Mouse (Mus musculus): ENCODE measurements at regions not wholly inside any gene's neighbourhood (a gene's known extent, or its start where the extent isn't known, plus 50 kb on each side); places are given as distances from the start of the nearest gene placed in this dataset.
"Not testable (repeated sequence)": the region's sequence is repeated elsewhere in the genome, so short reads cannot be mapped to it uniquely, and the experiment has no call there.

DNA sequence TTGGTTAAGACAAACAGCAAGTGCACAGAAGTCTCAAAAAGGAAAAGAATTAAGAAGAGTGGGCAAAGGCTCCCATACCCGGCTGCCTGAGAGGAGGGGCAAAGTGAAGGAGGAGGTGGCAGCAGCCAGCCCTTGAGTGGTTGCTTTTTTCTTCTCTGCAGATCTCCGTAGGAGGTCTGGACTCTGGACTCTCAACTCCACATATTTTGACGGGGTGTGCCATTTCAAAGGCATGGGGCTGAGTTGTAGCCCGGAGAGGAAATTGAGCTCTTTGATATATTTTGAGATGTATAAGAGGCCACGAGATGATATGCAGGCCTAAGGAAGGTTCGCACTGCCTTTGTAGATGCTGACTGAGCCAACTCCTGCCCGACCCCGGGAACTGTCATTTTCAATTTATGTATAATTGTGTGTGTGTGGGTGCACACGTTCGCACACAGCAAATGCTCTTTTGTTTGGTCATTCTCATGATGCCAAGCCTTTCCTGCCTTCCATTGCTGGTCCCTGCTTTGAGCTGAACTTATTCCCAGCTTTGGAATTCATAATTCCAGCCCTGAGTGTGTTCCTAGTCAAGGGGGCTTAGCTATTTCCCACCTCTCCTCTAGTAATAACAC is 56.4 kb downstream of the Cxcr4 start:
- no peak for DNase-seq (ENCODE audit: low spot score in 2 of 2)

DNA sequence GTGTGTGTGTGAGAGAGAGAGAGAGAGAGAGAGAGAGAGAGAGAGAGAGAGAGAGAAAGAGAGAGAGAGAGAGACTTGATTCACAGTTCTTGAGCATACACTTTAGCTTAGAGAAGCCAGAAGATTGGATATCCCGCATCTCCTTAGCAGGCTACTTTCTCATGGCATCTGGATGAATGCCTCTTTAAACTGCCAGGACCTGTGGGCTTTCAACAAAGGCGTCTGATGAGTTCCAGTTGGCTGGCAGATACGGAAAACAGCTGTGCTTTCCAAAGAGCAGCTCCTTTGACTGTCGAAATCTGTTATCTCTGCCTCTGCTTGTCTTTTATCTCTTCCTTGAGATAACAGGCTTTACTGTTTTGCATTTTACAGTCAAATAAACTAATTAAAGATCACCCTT is 59.5 kb downstream of the Cxcr4 start:
- DNase-seq (ENCODE audit: low spot score in 2 of 2): no peak

DNA sequence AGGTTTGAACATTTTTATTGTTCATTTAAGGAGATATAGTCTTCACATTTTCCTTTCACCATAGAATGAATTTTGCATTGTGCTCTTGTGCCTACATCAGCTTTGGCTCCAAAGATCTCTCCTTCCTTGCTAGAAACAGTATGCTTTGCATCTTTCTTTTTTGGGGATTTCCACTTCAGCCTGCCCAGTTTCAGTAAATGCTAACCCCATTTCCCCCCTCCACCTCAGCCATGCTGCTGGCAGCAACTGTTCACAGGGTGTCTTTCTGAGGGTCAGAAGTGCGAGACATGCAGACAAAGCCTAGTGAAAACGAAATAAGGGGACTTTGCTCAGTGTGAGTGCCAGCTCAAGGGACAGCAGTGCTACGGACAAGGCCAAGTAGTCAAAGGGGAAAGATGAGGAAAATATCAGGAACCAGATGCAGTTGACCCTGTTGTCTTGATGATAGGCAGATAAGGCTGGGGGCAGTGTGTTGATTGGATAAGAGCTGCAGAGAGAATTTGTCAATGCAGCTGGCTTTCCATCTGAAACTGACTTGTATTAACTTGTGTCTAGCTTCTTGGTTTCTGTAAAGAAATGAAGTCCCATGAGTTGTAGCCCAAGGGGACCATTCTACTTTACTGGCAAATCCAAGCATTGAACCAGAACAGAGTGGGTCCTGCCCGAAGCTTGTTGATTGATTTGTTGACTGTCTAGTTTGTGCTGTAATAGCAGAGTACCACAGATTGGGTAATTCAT is 62.1 kb downstream of the Cxcr4 start:
- no peak for DNase-seq (ENCODE audit: low spot score in 2 of 2)

DNA sequence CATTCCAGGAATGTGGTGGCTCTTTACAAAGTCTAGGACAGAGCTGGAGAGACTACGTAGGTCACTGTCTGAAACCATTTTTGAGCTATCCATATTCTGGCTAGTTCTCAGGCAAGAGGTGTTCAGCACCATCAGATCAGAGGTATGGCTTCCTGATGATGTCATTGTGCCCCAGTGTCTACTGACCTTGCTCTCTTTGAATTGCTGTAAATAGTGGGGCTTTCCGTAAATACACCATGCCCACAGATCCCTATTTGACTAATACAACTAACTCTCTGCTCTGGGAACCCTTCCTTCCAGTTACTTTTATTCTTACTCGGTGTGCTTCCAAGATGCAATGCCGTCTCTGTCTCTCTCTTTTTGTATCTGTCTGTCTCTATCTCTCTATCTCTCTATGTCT is 72.9 kb downstream of the Cxcr4 start:
- no peak for DNase-seq (ENCODE audit: low spot score in 2 of 2)

DNA sequence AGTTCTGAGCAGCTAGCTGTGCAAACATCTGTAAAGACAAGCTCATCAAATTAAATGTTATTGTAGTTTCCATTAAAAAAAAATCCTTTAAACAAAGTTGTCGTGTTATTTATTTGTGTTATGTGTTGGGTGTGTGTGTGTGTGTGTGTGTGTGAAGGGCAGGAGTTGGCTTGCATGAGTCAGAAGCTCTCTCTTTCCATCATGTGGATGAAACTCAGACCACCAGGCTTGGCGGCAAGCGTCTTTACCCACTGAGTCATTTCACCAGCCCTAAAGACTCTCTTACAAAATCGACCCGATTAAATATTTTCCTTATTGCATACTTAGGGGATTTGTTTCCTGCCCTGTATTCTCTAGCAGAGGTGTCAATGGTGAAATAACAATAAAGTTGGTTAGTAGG is 73.6 kb downstream of the Cxcr4 start:
- no peak for DNase-seq (ENCODE audit: low spot score in 2 of 2)

DNA sequence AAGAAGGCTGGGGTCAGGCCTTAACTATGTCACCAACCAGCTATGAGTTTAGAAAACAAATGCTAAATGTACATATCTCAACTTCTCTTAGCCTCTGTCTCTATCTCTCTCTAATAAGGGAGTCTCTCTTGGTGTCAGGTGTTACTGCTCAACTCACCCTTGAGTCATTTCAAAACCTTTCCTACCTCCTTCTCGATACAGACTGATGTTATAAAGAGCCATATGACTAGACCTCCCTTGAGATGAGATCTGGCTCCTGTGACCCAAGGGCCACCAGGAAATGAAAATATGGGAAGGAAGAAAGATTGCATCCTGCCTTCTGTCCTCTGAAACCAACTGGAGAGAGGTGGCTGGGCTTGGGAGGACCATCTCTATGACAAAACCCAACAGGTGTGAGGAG is 74.7 kb downstream of the Cxcr4 start:
- DNase-seq (ENCODE audit: low spot score in 2 of 2): no peak

DNA sequence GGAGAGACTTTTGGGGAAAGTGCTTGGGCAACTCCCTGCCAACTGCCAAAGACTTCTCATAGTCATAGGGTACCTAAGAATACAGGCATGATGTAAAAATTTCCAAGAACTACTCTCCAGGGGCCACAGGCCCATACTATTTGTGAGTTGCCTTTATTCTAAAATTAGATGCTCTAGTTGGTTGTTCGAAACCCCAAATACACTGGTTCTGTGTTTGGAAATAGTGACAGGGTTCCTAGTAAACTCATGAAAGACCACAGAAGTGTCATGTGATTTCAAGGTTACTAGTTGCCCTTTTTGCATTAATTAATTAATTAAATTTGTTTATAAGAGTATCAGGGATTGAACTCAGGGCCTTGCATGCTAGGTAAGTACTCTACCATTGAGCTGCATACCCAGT is 77.8 kb downstream of the Cxcr4 start:
- no peak for DNase-seq (ENCODE audit: low spot score in 2 of 2)

DNA sequence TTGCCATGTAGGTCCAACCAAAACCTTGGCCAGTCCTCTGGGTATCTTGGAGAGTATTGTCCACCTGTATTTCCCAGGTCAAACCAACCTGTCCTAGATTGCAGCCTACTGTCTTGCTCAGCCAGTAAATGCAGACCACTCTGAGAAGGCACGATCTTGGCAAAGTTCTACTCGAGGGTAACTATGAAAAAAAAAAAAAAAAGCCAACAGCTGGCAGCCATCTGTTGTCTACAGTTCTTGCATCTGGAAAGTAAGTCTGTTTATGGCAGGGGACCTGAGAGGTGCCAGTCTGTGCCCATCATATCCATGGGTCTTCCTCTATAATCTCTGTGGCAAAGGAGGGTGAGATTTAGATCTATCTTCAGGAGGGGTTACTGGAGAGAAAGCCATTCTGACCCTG is 78.2 kb downstream of the Cxcr4 start:
- no peak for DNase-seq (ENCODE audit: low spot score in 2 of 2)

DNA sequence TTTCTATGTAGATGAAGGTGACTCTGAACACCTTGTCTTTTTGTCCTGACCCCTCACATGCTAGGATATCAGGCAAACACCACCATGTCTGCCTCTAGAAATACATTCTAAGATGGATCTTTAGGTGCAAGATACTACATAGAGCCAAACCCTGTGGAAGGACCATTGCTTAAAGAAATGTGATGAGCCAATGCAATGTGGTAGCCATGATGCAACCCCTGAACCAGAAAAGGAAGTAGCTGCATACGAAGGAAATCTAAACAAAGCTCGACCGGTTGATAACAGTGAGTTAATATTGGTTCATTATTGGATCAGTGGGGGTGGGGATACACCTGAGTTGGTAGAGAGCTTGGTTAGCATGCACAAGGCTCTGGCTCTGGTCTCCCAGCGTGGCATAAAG is 78.9 kb downstream of the Cxcr4 start:
- no peak for DNase-seq (ENCODE audit: low spot score in 2 of 2)

DNA sequence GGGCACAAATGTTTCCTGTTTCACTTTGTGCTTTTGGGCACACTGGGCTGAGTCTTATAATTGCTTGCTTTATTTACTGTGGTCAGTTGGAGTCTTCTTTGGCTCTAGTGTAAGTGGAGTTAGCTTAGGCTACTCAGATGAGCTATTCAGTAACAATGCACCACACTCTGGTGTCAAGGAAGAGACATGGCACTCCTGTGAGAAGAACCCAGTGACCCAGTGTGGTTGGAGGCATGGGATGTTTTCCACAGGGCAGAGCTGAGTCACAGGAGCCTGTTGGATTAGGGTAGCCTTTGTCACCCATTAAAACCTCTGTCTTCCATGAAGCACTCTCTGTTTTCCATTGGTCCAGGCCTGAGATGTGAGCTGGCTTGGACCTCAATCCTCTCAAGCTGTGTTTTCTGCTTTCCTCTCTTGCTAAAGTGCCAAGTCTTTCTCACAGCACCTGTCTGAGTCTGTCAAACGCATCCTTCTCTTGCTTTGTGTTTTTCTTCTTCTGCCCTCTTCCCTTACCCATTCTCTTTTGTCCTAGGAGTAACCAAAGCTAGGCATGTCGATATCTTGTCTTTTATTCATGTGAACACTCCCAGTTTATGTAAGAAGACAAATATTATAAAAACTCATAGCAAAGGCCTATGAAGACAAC is 83.2 kb downstream of the Cxcr4 start:
- DNase-seq (ENCODE audit: low spot score in 2 of 2): no peak

DNA sequence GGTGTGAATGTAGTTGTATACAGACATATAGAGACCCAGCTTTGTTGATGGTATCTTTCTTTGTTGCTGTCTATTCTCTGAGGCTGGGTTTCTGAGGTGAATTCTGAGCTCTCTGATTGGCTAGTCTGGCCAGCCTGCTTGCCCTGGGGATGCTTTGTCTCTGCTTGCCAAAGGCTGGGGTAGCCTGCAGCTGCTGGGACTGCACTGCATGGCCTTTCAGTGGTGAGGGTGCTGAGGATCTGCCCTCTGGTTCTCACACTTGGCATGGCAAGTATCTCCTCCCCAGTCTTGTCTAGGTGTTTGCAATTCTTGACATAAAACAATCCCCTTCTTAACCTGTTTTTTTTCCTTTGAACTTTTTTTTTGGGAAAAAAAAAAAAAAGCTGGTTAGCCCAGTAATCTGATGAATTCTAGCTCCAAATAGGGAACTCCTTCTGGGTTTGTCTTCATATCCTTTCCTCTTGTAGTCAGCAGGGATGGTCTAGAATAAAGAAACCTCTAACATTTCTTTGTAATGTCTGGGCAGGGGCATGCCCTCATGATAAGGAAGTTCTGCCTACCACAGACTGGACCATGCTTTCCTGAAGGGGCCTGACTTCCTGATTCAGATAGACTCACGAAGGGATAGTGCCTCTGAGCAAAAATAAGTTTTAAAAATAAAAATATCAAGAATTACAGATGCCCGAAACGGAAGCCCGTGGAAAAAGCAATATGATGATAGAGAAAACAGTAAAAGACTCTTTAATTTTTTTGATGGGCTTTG is 85.4 kb downstream of the Cxcr4 start:
- DNase-seq (ENCODE audit: low spot score in 2 of 2): peak; percentile 7 to 11

DNA sequence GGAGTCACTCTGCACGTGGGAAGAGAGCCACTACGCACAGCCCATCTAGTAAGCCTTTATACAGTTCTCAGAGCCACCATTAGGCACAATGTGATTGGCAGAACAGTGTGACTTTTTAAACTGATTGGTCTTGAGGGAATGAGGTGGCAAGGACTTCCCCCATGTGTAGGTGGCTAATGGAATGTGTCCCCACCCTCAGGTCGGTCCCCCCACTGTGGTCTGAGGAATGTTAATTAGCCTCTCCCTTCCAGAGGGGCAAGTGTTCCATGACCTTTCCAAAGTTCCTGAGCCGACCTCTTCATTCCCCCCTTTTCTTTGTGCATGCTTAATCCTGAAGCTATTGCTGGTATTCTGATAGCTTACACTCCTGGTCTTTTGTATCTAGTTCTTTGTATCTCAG is 87.2 kb upstream of the Dars start:
- DNase-seq (ENCODE audit: low spot score in 2 of 2): no peak

DNA sequence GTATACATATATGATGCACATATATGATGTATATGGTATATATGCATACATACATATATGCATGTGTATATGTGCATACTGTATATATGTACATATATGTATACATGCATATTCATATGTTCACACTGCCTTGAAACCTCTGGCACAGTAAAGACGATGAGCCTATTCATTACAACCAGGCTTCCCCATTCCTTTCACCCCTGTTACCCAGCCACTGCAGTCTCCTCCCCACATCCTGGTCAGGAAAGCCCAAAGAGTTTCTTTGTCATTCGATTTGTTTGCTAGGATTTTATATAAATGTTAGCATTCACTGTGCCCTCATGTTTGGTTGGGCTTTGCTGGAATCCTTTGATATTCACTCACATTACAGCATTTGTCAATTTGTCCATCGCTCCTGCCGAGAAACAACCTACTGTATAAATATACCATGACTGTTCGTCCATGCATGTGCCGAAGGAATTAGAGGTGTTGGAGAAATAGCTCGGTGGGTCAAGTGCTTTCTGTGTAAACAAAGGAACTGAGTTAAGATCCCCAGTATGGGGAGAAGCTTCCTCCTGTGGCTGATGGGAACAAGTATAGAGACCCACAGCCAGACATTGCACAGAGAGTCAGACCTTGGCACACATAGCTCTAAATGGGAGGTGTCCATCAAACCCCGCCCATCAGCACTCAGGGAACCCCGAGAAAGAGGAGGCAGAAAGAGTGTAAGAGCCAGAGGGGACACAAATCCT is 81.0 kb upstream of the Dars start:
- no peak for DNase-seq (ENCODE audit: low spot score in 2 of 2)

DNA sequence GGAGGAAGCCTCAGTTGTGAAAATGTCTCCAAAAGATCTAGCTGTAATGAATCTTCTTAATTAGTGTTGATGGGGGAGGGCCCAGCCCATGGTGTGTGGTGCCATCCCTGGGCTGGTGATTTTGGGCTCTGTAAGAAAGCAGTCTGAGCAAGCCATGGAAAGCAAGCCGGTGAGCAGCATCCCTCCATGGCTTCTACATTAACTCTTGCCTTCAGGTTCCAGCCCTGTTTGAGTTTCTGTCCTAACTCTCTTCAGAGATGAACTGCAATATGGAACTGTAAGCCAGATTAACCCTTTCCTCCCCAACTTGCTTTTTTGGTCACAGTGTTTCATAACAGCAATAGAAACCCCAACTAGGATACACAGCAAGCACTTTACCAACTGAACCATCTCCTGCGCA is 75.1 kb upstream of the Dars start:
- DNase-seq (ENCODE audit: low spot score in 2 of 2): no peak

DNA sequence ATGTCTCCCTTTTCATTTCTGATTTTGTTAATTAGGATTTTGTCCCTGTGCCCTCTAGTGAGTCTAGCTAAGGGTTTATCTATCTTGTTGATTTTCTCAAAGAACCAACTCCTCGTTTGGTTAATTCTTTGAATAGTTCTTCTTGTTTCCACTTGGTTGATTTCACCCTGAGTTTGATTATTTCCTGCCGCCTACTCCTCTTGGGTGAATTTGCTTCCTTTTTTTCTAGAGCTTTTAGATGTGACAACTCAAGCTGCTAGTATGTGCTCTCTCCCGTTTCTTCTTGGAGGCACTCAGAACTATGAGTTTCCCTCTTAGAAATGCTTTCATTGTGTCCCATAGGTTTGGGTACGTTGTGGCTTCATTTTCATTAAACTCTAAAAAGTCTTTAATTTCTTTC is 70.0 kb upstream of the Dars start:
- not testable (repeated sequence) for DNase-seq (ENCODE audit: low spot score in 2 of 2)

DNA sequence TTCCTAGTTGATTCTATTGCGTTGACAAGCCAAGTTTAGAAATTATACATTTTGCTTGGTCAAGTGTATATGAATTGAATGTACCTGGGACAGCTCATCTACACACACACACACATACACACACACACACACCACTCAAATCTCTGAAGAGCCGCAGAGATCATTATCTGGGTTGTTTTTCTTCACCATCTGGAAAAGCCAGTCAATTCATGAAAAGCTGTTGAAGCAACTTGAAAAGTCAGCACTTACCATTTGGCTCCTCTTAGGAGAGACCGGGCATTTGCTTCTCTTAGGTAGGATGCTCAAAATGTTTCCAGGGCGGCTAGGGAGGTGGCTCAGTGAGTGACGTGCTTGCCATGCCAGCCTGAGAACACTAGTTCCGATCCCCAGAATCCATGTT is 61.2 kb upstream of the Dars start:
- no peak for DNase-seq (ENCODE audit: low spot score in 2 of 2)

DNA sequence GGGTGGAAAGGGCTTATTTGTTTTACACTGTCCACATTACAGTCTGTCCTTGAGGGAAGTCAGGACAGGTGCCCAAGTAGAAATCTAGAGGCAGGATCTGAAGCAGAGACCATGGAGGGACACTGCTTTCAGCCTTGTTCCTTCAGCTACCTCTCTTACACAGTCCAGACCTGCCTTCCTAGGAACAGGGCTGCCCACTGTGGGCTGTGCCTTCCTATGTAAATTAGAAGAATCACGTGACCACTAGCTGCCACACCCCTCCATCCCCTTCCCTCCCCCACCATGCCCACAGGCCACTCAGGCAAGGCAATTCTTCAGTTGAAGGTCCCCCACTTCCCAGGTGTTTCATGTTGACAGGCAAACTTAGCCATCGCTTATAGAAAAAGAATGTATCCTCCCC is 60.5 kb upstream of the Dars start:
- no peak for DNase-seq (ENCODE audit: low spot score in 2 of 2)

DNA sequence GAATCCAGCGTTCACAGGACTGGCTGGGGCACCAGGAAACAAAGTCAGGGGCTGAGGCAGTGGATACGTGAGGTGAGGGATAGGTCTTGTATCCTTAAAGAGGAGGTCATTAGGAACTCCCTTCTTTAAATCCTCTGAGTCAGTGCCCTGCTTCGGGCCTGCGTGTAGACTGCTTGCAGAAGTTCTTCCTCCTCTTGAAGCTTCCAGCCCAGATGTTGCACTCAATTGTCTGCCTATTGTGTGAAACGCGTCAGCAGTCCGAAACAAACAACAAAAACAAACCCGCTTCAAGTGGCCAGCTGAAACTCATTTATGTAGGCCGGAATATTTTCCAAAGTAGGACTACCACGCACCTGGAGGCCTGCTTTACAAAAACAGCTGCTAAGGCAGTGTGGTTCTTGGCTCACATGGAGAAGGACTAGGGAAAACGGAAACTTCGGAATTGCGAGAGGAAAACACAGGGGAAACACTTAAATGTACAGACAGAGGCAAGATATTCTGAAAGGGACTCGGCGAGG is 55.6 kb upstream of the Dars start:
- DNase-seq (ENCODE audit: low spot score in 2 of 2): no peak

DNA sequence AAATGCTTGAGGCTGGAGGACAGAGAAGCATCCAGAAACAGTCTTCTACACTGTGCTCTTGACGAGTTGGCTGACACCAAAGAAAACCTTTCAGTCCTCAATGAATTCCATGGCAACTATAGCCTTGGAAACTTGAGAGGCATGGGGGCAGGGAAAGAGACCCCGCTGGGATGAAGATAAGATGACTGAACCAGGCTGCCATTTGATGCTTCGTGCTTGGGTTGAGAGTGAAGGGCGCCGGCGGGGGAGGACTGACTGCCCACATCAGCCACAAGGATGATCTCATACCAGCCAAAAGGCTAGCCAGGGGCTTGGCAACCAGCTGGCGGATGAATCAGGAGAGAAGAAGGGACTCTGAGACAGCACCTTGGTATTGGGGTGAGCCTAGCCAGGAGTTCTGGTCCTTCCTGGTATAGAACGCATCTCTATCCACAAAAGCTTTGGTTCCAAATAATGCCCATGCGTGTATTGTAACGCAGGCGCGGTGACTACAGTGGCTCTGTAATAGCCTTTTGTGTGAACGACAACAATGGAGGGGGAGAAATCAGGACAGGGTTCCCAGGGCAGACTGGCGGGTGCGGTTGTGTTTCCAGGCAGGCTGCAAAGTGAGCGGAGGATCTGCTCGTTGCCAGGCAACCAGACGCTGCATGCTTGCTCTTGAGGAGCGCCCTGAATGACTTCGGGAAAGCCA is 55.0 kb upstream of the Dars start:
- DNase-seq (ENCODE audit: low spot score in 2 of 2): no peak

DNA sequence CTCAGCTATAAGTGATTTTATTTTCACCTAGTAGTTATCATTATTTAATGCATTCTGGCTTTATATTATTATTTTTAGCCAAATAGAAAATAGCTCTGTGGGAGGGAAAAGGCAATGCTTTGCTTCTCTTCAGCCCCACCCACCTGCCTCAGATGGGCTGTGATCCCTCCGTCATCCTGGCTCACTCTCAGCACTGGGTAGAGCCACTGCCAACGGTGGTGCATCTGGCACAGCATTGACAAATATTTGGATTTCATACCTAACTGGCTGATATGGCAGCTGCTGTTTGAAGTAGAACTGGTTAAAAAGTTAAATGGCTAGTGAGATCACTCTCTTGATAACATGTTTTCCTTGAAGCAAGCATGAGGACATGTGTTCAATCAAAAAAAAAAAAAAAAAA is 53.6 kb upstream of the Dars start:
- no peak for DNase-seq (ENCODE audit: low spot score in 2 of 2)

DNA sequence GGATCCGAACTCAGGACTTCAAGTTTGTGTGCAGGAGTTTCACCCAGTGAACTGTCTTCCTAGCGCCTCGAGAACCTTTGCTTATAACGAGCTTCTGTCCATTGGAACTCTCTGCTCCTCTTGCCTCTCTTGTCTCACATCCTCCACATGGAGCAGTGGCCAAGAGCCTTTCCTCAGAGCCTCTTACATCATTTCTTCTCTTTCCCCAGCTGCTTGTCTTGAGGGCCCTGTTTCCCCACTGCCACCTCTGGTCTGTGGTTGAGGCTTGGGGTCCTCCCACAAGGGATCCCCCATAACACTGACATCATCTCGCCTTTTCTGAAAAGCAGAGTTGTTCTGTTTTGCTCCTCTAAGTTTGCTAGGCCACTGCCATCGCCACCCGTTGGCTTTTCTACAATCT is 51.9 kb upstream of the Dars start:
- DNase-seq (ENCODE audit: low spot score in 2 of 2): no peak
